Mouse (Mus musculus) embryonic facial prominence, embryonic 14.5 days (tissue): ENCODE results near the gene Fam78b. TPM values are rescaled to one million over a fixed set of nuclear protein-coding genes. Genes with fewer than 3 reads are reported as not detected.
A peak's percentile ranks its signal among the peaks of the same experiment; 100 is the strongest.

ENCODE experiments used
- ATAC-seq: fragments of 200-750 bp; cut with Nextera tagmentation; 2 replicates; pipeline ENCODE4 v1.8.0; 2017; ENCODE audit warnings: low read depth, moderate number of reproducible peaks, moderate TSS enrichment
- DNase-seq: peaks from one replicate; pipeline ENCODE4 v3.0.0-alpha.2; 2015; ENCODE audit warnings: low spot score
- H3K27ac ChIP-seq: fragments of 300-500 bp; sonication (generic); replicated peaks from 2 replicates; pipeline ENCODE4 v1.5.1; 2014; ENCODE audit warnings: low read depth, mild to moderate bottlenecking, low read length, moderate library complexity
- H3K27me3 ChIP-seq: fragments of 300-500 bp; sonication (generic); replicated peaks from 2 replicates; pipeline ENCODE4 v1.6.1; 2014; ENCODE audit warnings: low read length; ENCODE audit not compliant: control insufficient read depth, insufficient read depth
- H3K36me3 ChIP-seq: fragments of 300-500 bp; sonication (generic); 2 replicates; pipeline ENCODE4 v1.6.1; 2014; ENCODE audit warnings: low read length, mixed read lengths; ENCODE audit not compliant: control insufficient read depth, insufficient read depth
- H3K4me1 ChIP-seq: fragments of 300-500 bp; sonication (generic); 2 replicates; pipeline ENCODE4 v1.6.1; 2014; ENCODE audit warnings: antibody characterized with exemption, low read length; ENCODE audit not compliant: control insufficient read depth, insufficient read depth
- H3K4me2 ChIP-seq: fragments of 300-500 bp; sonication (generic); 2 replicates; pipeline ENCODE4 v1.6.1; 2014; ENCODE audit warnings: low read depth, mild to moderate bottlenecking, low read length, moderate library complexity, mixed read lengths
- H3K4me3 ChIP-seq: fragments of 300-500 bp; sonication (generic); 2 replicates; pipeline ENCODE4 v1.5.1; 2014; ENCODE audit warnings: low read depth, mild to moderate bottlenecking, low read length
- H3K9ac ChIP-seq: fragments of 300-500 bp; sonication (generic); 2 replicates; pipeline ENCODE4 v1.6.1; 2014; ENCODE audit warnings: low read depth, mild to moderate bottlenecking, low read length, moderate library complexity, mixed read lengths
- H3K9me3 ChIP-seq: fragments of 300-500 bp; sonication (generic); 2 replicates; pipeline ENCODE4 v1.6.1; 2016; ENCODE audit warnings: low read length; ENCODE audit not compliant: control insufficient read depth
- WGBS: fragments of 180-500 bp; shearing (Covaris S2); extraction: QIAGEN DNeasy Blood & Tissue Kit; methylation state at CpG from one replicate; pipeline ENCODE4 v1.1.7; 2014; 5-methylcytosine and 5-hydroxymethylcytosine counted together
- polyA plus RNA-seq: library from polyadenylated mRNA; unstranded; fragments of >200 nt; fragmentation: Nextera tagmentation; extraction: Ambion mirVana; gene quantifications from 2 replicates; pipeline ENCODE4 v1.2.1, GENCODE M21; 2014

The Fam78b gene
- polyA plus RNA-seq, 1 experiment from 2014 or later: 2.3 TPM

- H3K27ac ChIP-seq: no peak overlapping the region
- no peaks in the 10 kb centered on the region for H3K27me3 ChIP-seq
- no peaks in the 10 kb centered on the region for H3K36me3 ChIP-seq
- H3K4me2 ChIP-seq: no peak overlapping the region
- H3K4me3 ChIP-seq: no peak overlapping the region
- WGBS: 45% methylated on average over 7 of the region's 7 CpGs
- DNase-seq (peak; percentile 70), ATAC-seq (peak; percentile 89)
- H3K9me3 ChIP-seq: no peaks in the 10 kb centered on the region
- H3K9ac ChIP-seq: no peak overlapping the region
- H3K4me1 ChIP-seq: no peaks in the 10 kb centered on the region
Observed at GRCm38 (mm10) chr1:167013234-167013864, 12.1 kb downstream of the Fam78b start.

DNA sequence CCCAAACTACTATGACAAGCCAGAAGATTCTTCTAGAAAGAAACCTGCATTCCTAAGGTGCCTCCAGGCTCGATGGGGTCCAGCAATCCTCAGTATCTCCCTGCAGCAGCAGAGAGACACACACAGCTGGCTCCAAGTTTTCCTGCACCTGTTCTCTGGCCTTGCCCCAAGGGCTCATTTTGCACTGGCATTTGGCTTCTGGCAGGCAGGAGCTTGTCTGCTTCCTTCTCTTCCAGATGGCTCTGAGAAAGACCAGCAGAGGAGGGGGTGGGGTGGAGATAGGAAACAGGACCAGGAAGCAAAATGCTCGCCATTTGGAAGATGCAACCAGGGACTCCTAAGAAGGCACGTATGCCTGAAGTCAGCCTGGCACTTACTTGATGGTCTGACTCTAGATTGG is 15.1 kb downstream of the Fam78b start:
- ATAC-seq: no peak
- Histone ChIP-seq H3K9ac (no peak overlapping the region), H3K36me3 (no peaks in the 10 kb centered on the region), H3K4me1 (no peaks in the 10 kb centered on the region), H3K27me3 (no peaks in the 10 kb centered on the region), H3K4me3 (no peak overlapping the region), H3K27ac (no peak overlapping the region), H3K9me3 (no peaks in the 10 kb centered on the region), H3K4me2 (no peak overlapping the region)
- DNase-seq: peak; percentile 46
- 49% methylated on average over 3 of the region's 3 CpGs for WGBS

GRCm38 (mm10) chr1:167022001-167022424 is 20.8 kb downstream of the Fam78b start:
- Histone ChIP-seq H3K9ac (no peak overlapping the region), H3K4me2 (no peak overlapping the region), H3K4me3 (no peak overlapping the region), H3K4me1 (no peaks in the 10 kb centered on the region), H3K36me3 (no peaks in the 10 kb centered on the region), H3K9me3 (no peaks in the 10 kb centered on the region), H3K27ac (no peak overlapping the region), H3K27me3 (no peaks in the 10 kb centered on the region)
- peak; percentile 37; the same call in 1 of the 2 replicates for ATAC-seq
- no peak for DNase-seq
- 31% methylated on average over 9 of the region's 9 CpGs for WGBS

DNA sequence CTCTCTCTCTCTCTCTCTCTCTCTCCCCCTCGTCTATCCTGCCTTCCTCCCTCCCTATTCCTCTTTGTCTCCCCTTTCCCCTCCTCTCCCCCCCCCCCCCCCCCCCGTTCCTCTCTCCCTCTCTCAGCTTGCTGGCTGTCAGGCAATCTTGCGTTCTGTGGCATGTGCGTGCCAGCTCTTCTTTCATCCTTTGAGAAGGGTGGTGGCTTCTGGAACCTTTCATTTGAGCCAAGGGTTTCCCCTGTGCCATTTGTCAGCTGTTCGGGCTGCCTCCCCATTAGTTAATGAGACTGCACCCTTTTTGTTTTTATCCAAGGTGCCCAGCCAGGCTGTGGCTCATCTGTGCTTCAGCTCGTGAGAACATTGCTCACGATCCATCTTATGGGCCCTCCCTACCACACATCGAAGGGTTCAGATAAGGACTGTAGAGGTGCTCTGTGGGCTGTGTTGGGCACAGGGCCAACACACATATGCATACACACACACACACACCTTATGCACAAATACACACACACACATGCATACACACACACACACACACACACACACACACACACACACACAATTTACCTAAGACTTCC is 21.4 kb downstream of the Fam78b start:
- H3K4me1 ChIP-seq: no peaks in the 10 kb centered on the region
- no peak overlapping the region for H3K9ac ChIP-seq
- H3K4me2 ChIP-seq: no peak overlapping the region
- WGBS: 56% methylated on average over 8 of the region's 8 CpGs
- H3K9me3 ChIP-seq: peaks cover 4% of the 10 kb centered on the region; the same call in 1 of the 2 replicates
- no peaks in the 10 kb centered on the region for H3K27me3 ChIP-seq
- DNase-seq (no peak), ATAC-seq (no peak)
- H3K36me3 ChIP-seq: no peaks in the 10 kb centered on the region
- no peak overlapping the region for H3K27ac ChIP-seq
- no peak overlapping the region for H3K4me3 ChIP-seq

DNA sequence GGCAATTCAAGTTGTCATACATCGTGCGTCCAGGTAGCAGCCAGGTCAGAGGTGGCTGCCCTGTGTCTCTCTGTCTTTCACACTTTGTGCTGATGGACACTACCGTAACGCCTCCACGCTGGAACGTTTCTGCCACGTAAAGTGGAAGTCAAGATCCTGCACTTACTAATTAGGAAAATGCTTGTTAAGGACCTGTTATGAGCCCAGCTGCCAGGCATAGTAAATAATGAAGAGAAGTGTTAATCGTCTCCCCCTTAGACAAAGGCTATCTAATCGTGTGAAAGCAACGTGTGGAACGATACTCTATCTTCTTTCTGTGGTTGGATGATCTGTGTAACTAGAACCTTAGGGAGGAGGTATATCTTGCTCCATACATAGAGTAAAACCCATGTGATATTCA is 22.6 kb downstream of the Fam78b start:
- Histone ChIP-seq H3K27me3 (no peaks in the 10 kb centered on the region), H3K9ac (no peak overlapping the region), H3K27ac (no peak overlapping the region), H3K4me3 (no peak overlapping the region), H3K9me3 (peaks cover 8% of the 10 kb centered on the region; the same call in 1 of the 2 replicates), H3K36me3 (no peaks in the 10 kb centered on the region), H3K4me2 (no peak overlapping the region), H3K4me1 (no peaks in the 10 kb centered on the region)
- DNase-seq: no peak
- ATAC-seq: no peak
- WGBS: 89% methylated on average over 11 of the region's 11 CpGs

- DNase-seq (no peak), ATAC-seq (no peak)
- H3K9ac ChIP-seq: no peak overlapping the region
- no peaks in the 10 kb centered on the region for H3K4me1 ChIP-seq
- 77% methylated on average over 4 of the region's 4 CpGs for WGBS
- no peak overlapping the region for H3K27ac ChIP-seq
- H3K4me3 ChIP-seq: no peak overlapping the region
- H3K36me3 ChIP-seq: no peaks in the 10 kb centered on the region
- no peaks in the 10 kb centered on the region for H3K27me3 ChIP-seq
- peaks cover 8% of the 10 kb centered on the region; the same call in 1 of the 2 replicates for H3K9me3 ChIP-seq
- no peak overlapping the region for H3K4me2 ChIP-seq
Observed at GRCm38 (mm10) chr1:167024961-167025360, 23.7 kb downstream of the Fam78b start.

GRCm38 (mm10) chr1:167032046-167032648 is 30.9 kb downstream of the Fam78b start:
- Histone ChIP-seq H3K4me1 (no peaks in the 10 kb centered on the region), H3K27me3 (no peaks in the 10 kb centered on the region), H3K9ac (no peak overlapping the region), H3K4me2 (no peak overlapping the region), H3K36me3 (no peaks in the 10 kb centered on the region), H3K9me3 (peaks cover 8% of the 10 kb centered on the region; the same call in 1 of the 2 replicates), H3K27ac (no peak overlapping the region), H3K4me3 (no peak overlapping the region)
- 61% methylated on average over 13 of the region's 13 CpGs for WGBS
- ATAC-seq: no peak
- no peak for DNase-seq

GRCm38 (mm10) chr1:167034435-167034834 is 33.2 kb downstream of the Fam78b start:
- Histone ChIP-seq H3K4me2 (no peak overlapping the region), H3K4me3 (no peak overlapping the region), H3K9me3 (no peaks in the 10 kb centered on the region), H3K4me1 (no peaks in the 10 kb centered on the region), H3K9ac (no peak overlapping the region), H3K36me3 (no peaks in the 10 kb centered on the region), H3K27ac (no peak overlapping the region), H3K27me3 (no peaks in the 10 kb centered on the region)
- 81% methylated on average over 1 of the region's 1 CpGs for whole genome bisulfite sequencing
- ATAC-seq (no peak), DNase-seq (no peak)
